Mouse (Mus musculus) left cerebral cortex, adult 9 months (tissue): ENCODE measurements around the gene Cab39.

Experiments
- DNase-seq, 2 experiments: peaks; one replicate each; pipeline ENCODE4 v3.0.0; 2022; ENCODE audit warnings: low spot score in 2 of 2

Gene Cab39

DNA sequence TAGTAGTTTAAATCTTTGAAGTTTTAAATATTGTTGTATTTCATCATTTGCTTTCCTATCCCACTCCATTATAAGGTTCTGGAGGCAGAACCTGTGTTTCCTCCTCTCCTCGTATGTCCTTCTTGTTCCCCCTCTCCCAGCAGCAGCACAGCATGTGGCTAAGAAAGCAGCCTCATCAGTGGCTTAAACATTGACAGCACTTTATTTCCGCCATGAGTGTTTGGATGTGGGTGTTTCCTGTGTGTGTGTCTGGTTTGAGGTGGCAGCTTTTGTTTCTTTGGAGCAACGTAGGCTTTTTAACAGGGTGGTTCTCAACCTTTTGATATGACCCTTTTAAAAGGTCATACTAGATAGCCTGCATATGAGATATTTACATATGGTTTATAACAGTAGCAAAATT, 52.2 kb downstream of the Cab39 start:
- DNase-seq: no peak

GRCm38 (mm10) chr1:85849016-85849415, 55.8 kb downstream of the Cab39 start:
- DNase-seq: no peak

DNA sequence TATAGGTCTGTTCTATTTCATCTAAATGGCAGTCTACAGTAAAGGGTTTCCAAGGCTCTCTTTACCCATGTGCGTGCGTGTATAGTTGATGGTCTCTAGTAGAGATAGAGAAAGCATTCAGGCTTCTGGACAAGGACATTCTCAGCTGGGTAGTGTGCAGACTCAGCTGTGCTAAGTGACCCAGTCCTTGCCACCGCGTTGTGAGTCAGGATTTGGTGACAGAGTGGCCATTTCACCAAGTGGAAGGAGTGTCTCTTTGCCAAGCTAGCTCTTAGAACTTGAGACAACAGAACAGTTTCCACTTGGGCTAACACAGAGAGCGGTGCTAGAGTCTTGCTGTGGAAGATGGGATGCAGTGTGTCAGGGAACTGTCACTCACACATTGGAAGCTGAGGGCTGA, 57.6 kb downstream of the Cab39 start:
- DNase-seq: no peak

DNA sequence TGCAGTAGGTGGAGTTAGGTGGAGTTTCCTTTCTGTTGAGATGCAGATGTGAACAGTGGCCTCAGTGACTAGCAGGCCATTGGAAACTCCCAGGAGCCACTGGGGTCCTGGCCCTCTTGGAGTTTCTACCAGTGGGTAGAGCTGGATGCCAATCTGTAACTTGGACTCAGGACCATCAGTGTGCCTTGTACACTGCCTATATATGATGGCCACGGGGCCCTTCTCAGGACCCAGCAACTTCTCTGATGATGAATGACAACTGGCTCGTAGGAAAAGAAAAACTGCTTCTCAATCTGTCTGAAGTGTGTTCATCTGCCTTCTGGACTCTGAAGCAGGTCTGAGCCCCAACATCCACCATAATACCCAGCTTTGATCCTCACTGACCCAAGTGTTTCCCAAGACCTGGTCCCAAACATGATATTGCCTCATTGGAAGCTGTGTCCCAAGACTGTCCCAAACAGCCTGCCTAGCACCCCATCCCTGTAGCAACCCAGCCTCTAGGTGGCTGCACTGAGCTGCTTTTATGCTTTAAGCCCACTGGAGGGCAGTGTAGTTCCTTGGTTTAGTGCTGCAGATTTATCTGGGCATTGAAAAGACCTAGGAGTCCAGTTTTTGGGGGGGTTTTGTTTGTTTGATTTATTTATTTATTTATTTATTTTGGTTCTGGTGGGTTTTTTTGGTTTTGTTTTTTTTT, 59.9 kb downstream of the Cab39 start:
- peak in 1 of 2 experiments; percentile 83 for DNase-seq

- no peak for DNase-seq
Observed at GRCm38 (mm10) chr1:85853865-85854264, 60.6 kb downstream of the Cab39 start.

- DNase-seq: no peak
Observed at GRCm38 (mm10) chr1:85854475-85854874, 61.2 kb downstream of the Cab39 start.

DNA sequence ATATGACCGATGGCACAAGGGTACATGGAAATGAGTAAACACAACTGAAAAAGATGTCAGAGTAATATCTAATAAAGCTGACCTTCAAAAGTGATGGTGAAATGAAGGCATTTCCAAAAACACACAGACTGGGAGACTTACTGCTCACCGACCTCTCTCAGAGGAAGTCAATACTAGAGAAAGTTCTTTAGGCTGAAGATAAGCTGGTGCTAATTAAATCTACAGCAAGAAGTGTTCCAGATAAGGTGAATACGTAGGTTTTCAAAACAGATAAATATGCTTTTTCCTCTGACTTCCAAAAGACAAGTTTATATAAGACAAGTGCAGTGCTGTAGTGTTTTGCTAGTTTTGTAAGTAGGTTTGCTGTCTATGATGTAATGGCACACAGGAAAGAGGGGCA, 63.0 kb downstream of the Cab39 start:
- DNase-seq: no peak

DNA sequence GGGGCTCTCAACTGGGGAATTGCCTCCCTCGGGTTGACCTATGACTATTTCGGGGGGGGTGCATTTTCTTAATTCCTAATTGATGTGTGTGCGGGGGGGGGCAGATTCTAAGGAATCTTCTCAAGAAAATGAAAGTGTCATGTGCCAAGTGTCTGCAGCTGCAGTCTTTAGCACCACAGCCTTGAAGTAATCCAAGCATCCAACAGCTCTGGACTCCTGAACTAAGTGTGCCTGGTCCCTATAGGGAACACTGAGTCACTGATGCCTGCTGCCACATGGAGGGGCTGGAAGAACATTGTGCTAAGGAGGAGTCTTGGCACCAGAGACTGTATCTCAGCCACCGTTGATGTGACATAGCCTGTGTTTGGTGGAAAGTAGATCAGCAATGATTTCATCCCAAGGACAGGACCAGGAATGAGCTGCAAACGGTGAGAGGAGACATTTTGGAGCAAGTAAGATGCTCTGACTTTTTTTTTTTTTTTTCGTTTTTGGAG, 64.1 kb downstream of the Cab39 start:
- DNase-seq: no peak

- no peak for DNase-seq
Observed at GRCm38 (mm10) chr1:85864383-85864782, 71.1 kb downstream of the Cab39 start.

GRCm38 (mm10) chr1:85870001-85870400, 76.8 kb downstream of the Cab39 start:
- peak; percentile 56 to 67 for DNase-seq

DNA sequence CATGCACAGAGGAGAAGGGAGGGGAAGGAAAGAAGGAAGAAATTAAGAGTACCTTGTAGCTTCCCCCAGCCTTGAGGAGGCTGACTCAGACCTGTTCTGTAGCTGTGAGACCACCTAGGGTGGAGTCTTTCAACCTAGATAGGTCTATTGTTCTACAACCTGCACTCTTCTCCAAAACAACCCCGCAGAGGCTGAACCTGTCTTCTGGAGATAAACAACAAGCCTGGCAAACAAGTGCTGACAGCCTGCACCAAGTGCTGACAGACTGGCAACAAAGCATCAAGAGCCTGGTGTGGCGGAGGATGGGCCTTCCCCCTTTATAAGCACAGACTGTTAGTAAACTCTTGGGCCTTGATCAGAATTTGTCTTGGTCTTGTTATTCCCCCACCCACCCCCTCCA, 77.3 kb downstream of the Cab39 start:
- no peak for DNase-seq

- DNase-seq: no peak
Observed at GRCm38 (mm10) chr1:85882003-85882402, 88.8 kb downstream of the Cab39 start.

GRCm38 (mm10) chr1:85887221-85887620, 94.0 kb downstream of the Cab39 start:
- no peak for DNase-seq

DNA sequence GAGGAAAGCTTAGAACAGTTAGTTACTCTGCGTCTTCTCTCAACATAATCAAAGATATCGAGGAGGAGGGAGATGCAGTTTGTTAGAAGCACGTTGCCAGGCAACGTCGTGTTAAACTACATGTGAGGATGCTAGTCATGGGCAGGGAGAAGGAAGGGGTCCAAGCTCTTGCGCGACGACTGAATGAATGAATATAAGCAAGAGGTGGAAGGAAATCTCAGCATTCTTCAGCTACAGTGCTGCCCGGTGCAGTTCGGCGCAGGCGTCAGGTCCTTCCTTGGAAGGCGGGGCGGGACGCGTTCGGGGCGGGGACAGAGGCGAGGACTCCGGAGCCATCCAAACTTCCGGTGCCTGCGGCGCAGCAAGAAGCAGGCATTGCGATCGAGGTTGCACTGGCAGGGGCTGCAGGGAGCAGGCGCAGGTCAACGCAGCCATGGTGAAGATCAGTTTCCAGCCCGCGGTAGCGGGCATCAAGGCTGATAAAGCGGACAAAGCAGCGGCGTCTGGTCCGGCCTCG, 101.0 kb downstream of the Cab39 start, which contains the start of gene Itm2c:
Gene Itm2c (plus strand): TSS at position 51 of the 517 bp plus-strand sequence.
- peak in 1 of 2 experiments; percentile 91 for DNase-seq

DNA sequence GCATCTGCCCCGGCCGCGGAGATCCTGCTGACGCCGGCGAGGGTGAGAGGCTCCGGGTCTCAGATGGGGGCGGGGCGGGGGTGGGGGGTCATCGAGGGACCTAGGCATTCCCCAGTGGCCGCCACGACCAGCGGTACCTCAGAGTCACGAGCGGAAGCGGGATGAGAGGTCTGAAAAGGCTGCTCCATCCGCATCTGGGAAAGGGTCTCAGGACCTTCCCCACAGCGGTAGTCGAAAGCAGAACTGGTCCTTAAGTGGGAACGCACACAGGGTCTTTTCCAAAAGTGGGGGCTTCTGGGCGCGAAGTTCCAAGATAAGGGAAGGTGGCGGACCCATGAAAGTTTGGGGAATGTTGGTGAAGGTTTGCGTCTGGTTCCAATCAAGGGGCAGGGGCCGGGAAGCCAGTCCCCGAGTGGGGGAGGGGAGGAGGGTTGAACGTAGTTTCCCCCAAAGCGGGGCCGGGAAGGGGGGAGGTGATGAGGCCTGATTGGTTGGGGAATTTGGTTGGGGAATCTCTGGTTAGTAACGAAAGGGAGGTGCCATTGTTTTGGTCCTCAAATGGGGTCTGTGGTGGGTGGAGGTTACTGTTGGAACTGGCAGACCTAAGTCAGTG, 101.6 kb downstream of the Cab39 start:
- peak in 1 of 2 experiments; percentile 36 for DNase-seq

- DNase-seq: peak in 1 of 2 experiments; percentile 77
Observed at GRCm38 (mm10) chr1:85895391-85895837, 102.2 kb downstream of the Cab39 start.

GRCm38 (mm10) chr1:85896110-85896509, 102.9 kb downstream of the Cab39 start:
- DNase-seq: no peak

GRCm38 (mm10) chr1:85896781-85897700, 103.8 kb downstream of the Cab39 start:
- peak in 1 of 2 experiments; percentile 21 for DNase-seq

DNA sequence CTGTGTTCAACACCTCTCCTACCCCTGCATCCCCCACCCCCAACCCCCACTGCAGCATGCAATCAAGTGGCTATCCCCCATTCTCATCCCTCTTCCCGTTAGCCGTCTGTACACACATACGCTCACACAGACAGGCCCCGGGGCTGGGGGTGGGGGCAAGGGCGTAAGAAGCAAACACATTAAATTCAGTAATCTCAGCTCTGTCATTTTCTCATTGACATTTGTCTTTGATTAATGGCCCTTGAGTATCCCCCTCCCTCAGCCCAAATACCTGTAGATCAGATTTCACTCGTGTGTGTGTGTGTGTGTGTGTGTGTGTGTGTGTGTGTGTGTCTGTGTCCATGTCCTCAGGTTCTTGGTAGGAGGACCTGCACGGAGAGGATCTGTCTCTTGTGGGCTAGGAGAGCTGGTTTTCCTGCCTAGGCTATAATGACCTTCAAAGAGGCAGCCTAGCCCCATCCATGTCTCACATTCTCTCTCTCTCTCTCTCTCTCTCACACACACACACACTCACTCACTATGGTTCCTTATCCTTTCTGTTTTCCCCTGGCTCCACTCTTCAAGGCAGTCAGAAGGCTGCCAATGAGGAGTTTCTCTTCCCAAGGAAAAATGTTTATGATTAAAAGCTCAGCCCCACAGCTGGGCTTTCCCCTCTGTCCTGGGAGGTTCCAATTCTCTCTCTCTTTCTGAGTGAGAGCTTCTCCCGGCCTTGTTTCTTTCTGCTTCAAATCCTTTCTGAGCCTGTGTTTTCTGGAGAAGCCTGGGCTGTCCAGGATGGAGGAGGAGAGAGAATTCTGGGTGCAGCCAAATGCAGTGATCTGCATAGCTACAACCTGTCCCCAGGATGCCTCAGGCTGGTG, 104.9 kb downstream of the Cab39 start:
- DNase-seq: no peak

DNA sequence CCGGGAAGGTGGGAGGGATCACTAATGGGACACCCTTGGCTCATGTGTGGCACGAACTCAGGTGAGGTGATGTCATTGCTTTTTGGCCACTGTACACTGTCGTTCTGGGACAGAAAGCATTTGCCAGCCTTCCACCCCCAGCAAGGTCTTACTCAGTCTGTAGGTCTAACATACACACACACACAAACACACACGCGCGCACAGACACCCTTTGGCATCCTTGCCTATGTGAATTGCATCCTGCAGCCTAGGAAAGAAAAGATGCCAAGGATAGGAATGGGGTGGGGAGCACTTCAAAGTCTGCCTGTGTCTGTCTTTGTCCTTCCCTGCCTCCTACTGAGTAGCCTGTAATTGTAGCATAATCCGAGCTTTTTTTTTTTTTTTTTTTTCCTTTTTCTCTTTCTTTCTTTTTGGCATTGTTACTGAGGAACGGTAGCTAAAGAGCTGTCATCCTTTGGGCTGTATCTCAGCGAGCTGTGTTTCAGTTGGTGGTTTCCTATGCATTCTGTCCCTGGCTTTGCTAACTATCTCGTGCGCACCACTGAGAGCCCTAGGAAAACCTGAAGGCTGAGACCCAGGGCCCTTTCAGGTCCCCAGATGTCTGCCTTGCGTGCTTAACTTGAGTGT, 105.6 kb downstream of the Cab39 start:
- DNase-seq: peak in 1 of 2 experiments; percentile 63
